ENCODE assay signal across 27 mouse cellular contexts in genomic region chr7:19853526-19853925, GRCm38 (mm10). TPM values are rescaled to one million over a fixed set of nuclear protein-coding genes. Genes with fewer than 3 reads are reported as not detected.
DNase-seq lines count a peak whose midpoint lies in the region; ATAC-seq and TF ChIP-seq lines count a peak whose summit lies in the region.
"Had no signal": no experiment of that assay in that cellular context is flagged by ENCODE, and none has a peak within 500 bp of the region (broad histone marks: within the 10 kb centered on the region; RNA-seq: fewer than 3 reads in every experiment).

No protein-coding gene starts in this region.

- intact Hi-C loops in heart, adult 2 months (cut with DNase I): no loop called here

- H3K4me3 ChIP-seq in heart, adult 2 months: no peak overlapping the region
- no peak overlapping the region for H3K4me3 ChIP-seq in liver, embryonic 12.5 days
- H3K4me3 ChIP-seq in lung, embryonic 15.5 days: no peak overlapping the region
- no peak overlapping the region for H3K4me3 ChIP-seq in lung, postnatal 0 days (ENCODE audit: low read depth, low read length)
- H3K4me3 ChIP-seq in midbrain, embryonic 11.5 days (ENCODE audit: low read depth, low read length): no peak overlapping the region
- H3K4me3 ChIP-seq in midbrain, embryonic 16.5 days (ENCODE audit: low read depth, low read length): no peak overlapping the region

- no peaks in the 10 kb centered on the region for H3K79me2 ChIP-seq in heart, adult 2 months (replicated peaks; ENCODE audit: control insufficient read depth, insufficient read depth, low read length)

- peak; percentile 85 for DNase-seq in heart, adult 11 months
- DNase-seq in heart, adult 2 months: no peak
- no peak for DNase-seq in liver
- no peak for DNase-seq in lung, postnatal 0 days (ENCODE audit: low spot score)
- peak; percentile 69 for DNase-seq in midbrain, embryonic 11.5 days (ENCODE audit: low spot score, missing footprints)
- DNase-seq: adrenal gland, adult 2 months; adrenal gland, adult 8-10 months; adrenal gland, postnatal 10 days; adrenal gland, postnatal 14 days; adrenal gland, postnatal 25 days; adrenal gland, postnatal 36 days; B cell, adult 2 months; cerebellum, adult 11 months; cerebellum, adult 11-12 months had no signal

- no peak overlapping the region for H3K27ac ChIP-seq in heart, adult 2 months
- no peak overlapping the region for H3K27ac ChIP-seq in liver, embryonic 12.5 days
- H3K27ac ChIP-seq in lung, embryonic 15.5 days: no peak overlapping the region
- no peak overlapping the region for H3K27ac ChIP-seq in lung, postnatal 0 days (ENCODE audit: low read length)
- H3K27ac ChIP-seq in midbrain, embryonic 11.5 days (ENCODE audit: low read depth, low read length): no peak overlapping the region
- H3K27ac ChIP-seq in midbrain, embryonic 16.5 days (ENCODE audit: low read length): no peak overlapping the region

- TF ChIP-seq POLR2A in heart, adult 2 months (IDR thresholded peaks at IDR 0.05; ENCODE audit: insufficient read depth, low read depth, low read length): no peak

- no peaks in the 10 kb centered on the region for H3K9me3 ChIP-seq in liver, embryonic 12.5 days (replicated peaks)
- no peaks in the 10 kb centered on the region for H3K9me3 ChIP-seq in lung, embryonic 15.5 days
- H3K9me3 ChIP-seq in lung, postnatal 0 days (ENCODE audit: low read length): no peaks in the 10 kb centered on the region
- H3K9me3 ChIP-seq in midbrain, embryonic 11.5 days (ENCODE audit: control insufficient read depth, low read length): no peaks in the 10 kb centered on the region
- no peaks in the 10 kb centered on the region for H3K9me3 ChIP-seq in midbrain, embryonic 16.5 days (replicated peaks; ENCODE audit: control insufficient read depth, low read length, poor library complexity, severe bottlenecking)

- H3K27me3 ChIP-seq in heart, adult 2 months (ENCODE audit: control insufficient read depth, insufficient read depth, low read length): peaks cover 3% of the 10 kb centered on the region; the same call in 1 of the 2 replicates
- H3K27me3 ChIP-seq in liver, embryonic 12.5 days (replicated peaks): peaks cover 49% of the 10 kb centered on the region
- peaks cover 23% of the 10 kb centered on the region for H3K27me3 ChIP-seq in lung, embryonic 15.5 days
- no peaks in the 10 kb centered on the region for H3K27me3 ChIP-seq in lung, postnatal 0 days (replicated peaks; ENCODE audit: insufficient read depth, low read length)
- peaks cover 3% of the 10 kb centered on the region; the same call in 1 of the 2 replicates for H3K27me3 ChIP-seq in midbrain, embryonic 11.5 days (ENCODE audit: control insufficient read depth, insufficient read depth, low read length)
- H3K27me3 ChIP-seq in midbrain, embryonic 16.5 days (ENCODE audit: control insufficient read depth, insufficient read depth, low read depth, low read length): no peaks in the 10 kb centered on the region
- H3K27me3 ChIP-seq: CH12.LX had no signal

- no peaks in the 10 kb centered on the region for H3K36me3 ChIP-seq in heart, adult 2 months (ENCODE audit: control insufficient read depth, insufficient read depth, low read length)
- no peaks in the 10 kb centered on the region for H3K36me3 ChIP-seq in liver, embryonic 12.5 days
- no peaks in the 10 kb centered on the region for H3K36me3 ChIP-seq in lung, embryonic 15.5 days
- no peaks in the 10 kb centered on the region for H3K36me3 ChIP-seq in lung, postnatal 0 days (ENCODE audit: insufficient read depth, low read length)
- no peaks in the 10 kb centered on the region for H3K36me3 ChIP-seq in midbrain, embryonic 11.5 days (ENCODE audit: control insufficient read depth, insufficient read depth, low read length)
- H3K36me3 ChIP-seq in midbrain, embryonic 16.5 days (ENCODE audit: control insufficient read depth, insufficient read depth, low read length): no peaks in the 10 kb centered on the region
- H3K36me3 ChIP-seq: G1E had no signal

- H3K4me2 ChIP-seq in liver, embryonic 12.5 days: no peak overlapping the region
- H3K4me2 ChIP-seq in lung, embryonic 15.5 days: no peak overlapping the region
- no peak overlapping the region for H3K4me2 ChIP-seq in lung, postnatal 0 days (replicated peaks; ENCODE audit: low read depth, low read length)
- H3K4me2 ChIP-seq in midbrain, embryonic 11.5 days: no peak overlapping the region
- no peak overlapping the region for H3K4me2 ChIP-seq in midbrain, embryonic 16.5 days (ENCODE audit: low read length)

- 88% methylated on average over 20 of the region's 20 CpGs for WGBS in heart, adult 2 months
- WGBS in liver, embryonic 12.5 days (ENCODE audit: insufficient replicate concordance): 74% methylated on average over 20 of the region's 20 CpGs
- WGBS in lung, embryonic 15.5 days: 90% methylated on average over 20 of the region's 20 CpGs
- 85% methylated on average over 20 of the region's 20 CpGs for WGBS in lung, postnatal 0 days
- WGBS in midbrain, embryonic 11.5 days: 94% methylated on average over 20 of the region's 20 CpGs
- WGBS in midbrain, embryonic 16.5 days: 90% methylated on average over 20 of the region's 20 CpGs

- H3K4me1 ChIP-seq in heart, adult 2 months (ENCODE audit: control insufficient read depth, insufficient read depth, low read length): peaks cover under 1% of the 10 kb centered on the region; the same call in 1 of the 2 replicates
- peaks cover 6% of the 10 kb centered on the region for H3K4me1 ChIP-seq in liver, embryonic 12.5 days
- peaks cover 6% of the 10 kb centered on the region; the same call in 1 of the 2 replicates for H3K4me1 ChIP-seq in lung, embryonic 15.5 days
- H3K4me1 ChIP-seq in lung, postnatal 0 days (ENCODE audit: insufficient read depth, low read depth, low read length): no peaks in the 10 kb centered on the region
- no peaks in the 10 kb centered on the region for H3K4me1 ChIP-seq in midbrain, embryonic 11.5 days (ENCODE audit: control insufficient read depth, insufficient read depth, low read length)
- H3K4me1 ChIP-seq in midbrain, embryonic 16.5 days (ENCODE audit: control insufficient read depth, insufficient read depth, low read length): no peaks in the 10 kb centered on the region

- ATAC-seq in liver, embryonic 12.5 days: 0 out of 2 replicates have a peak, but pooled peaks have one; percentile 19
- peak; percentile 37; the same call in 1 of the 2 replicates for ATAC-seq in lung, embryonic 15.5 days (ENCODE audit: borderline replicate concordance, extremely low read depth, low FRiP score, low TSS enrichment)
- no peak for ATAC-seq in lung, postnatal 0 days
- ATAC-seq in midbrain, embryonic 11.5 days (ENCODE audit: low FRiP score): no peak
- ATAC-seq in midbrain, embryonic 16.5 days: no peak
- ATAC-seq: activated CD4-positive, CD25-positive, alpha-beta regulatory T cell, adult 4 months; CD4-positive, CD25-positive, alpha-beta regulatory T cell, adult 4 months; Patski had no signal

- TF ChIP-seq CTCF in heart, adult 2 months (IDR thresholded peaks at IDR 0.05): no peak
- TF ChIP-seq CTCF in lung, postnatal 0 days (IDR thresholded peaks at IDR 0.05): no peak

- no peak for TF ChIP-seq EP300 in heart, adult 2 months (IDR thresholded peaks at IDR 0.05; ENCODE audit: insufficient read depth, low read depth, low read length)
- no peak for TF ChIP-seq EP300 in lung, postnatal 0 days (IDR thresholded peaks at IDR 0.05)

- H3K9ac ChIP-seq in heart, adult 2 months (ENCODE audit: low read depth, low read length): no peak overlapping the region
- H3K9ac ChIP-seq in liver, embryonic 12.5 days: no peak overlapping the region
- H3K9ac ChIP-seq in lung, embryonic 15.5 days: no peak overlapping the region
- H3K9ac ChIP-seq in lung, postnatal 0 days (replicated peaks; ENCODE audit: low read depth): no peak overlapping the region
- H3K9ac ChIP-seq in midbrain, embryonic 11.5 days (ENCODE audit: low read length): no peak overlapping the region
- H3K9ac ChIP-seq in midbrain, embryonic 16.5 days (ENCODE audit: low read depth, low read length): no peak overlapping the region

RNA-seq across cellular contexts. Expression of gene Gm19345, which starts 1.7 kb away (rescaled TPM):
- total RNA-seq in heart, adult 2 months (2021): not detected
- not detected in 2 replicates for polyA plus RNA-seq in heart, adult 2 months (2012; rRNA removed)
- polyA plus RNA-seq in liver, embryonic 12.5 days (2016; fragmentation: Nextera tagmentation; extraction: Ambion mirVana): not detected in 2 replicates
- polyA plus RNA-seq in lung, embryonic 15.5 days (2015; fragmentation: Nextera tagmentation; extraction: Ambion mirVana): 0.16 TPM in 1 of 2 replicates, not detected in the other
- 0.12 and 0.24 TPM in 2 replicates for polyA plus RNA-seq in lung, postnatal 0 days (2015; fragmentation: Nextera tagmentation; extraction: Ambion mirVana)
- 0.22 TPM in 1 of 2 replicates, not detected in the other for polyA plus RNA-seq in midbrain, embryonic 11.5 days (2014; fragmentation: Nextera tagmentation; extraction: Ambion mirVana)
- 21.3 and 23.9 TPM in 2 replicates for polyA plus RNA-seq in midbrain, embryonic 16.5 days (2015; fragmentation: Nextera tagmentation; extraction: Ambion mirVana)
- total RNA-seq: adrenal gland, adult 18-20 months; adrenal gland, postnatal 10 days; adrenal gland, postnatal 4 days; G1E; MEL had no signal
- polyA plus RNA-seq: activated CD4-positive, CD25-positive, alpha-beta regulatory T cell, adult 4 months; C2C12; CD4-positive, CD25-positive, alpha-beta regulatory T cell, adult 4 months; G1E had no signal

RNA-seq across cellular contexts. Expression of gene Ceacam16, which starts 7.6 kb away (rescaled TPM):
- under 1 TPM in 1 of 2 experiments, not detected in 1; 0.14 TPM for total RNA-seq in heart, adult 2 months (2021)
- 0.35 and 0.66 TPM in 2 replicates for polyA plus RNA-seq in heart, adult 2 months (2012; rRNA removed)
- polyA plus RNA-seq in liver, embryonic 12.5 days (2016; fragmentation: Nextera tagmentation; extraction: Ambion mirVana): not detected in 2 replicates
- not detected in 2 replicates for polyA plus RNA-seq in lung, embryonic 15.5 days (2015; fragmentation: Nextera tagmentation; extraction: Ambion mirVana)
- polyA plus RNA-seq in lung, postnatal 0 days (2015; fragmentation: Nextera tagmentation; extraction: Ambion mirVana): 0.13 and 0.18 TPM in 2 replicates
- polyA plus RNA-seq in midbrain, embryonic 11.5 days (2014; fragmentation: Nextera tagmentation; extraction: Ambion mirVana): not detected in 2 replicates
- 1.6 and 1.8 TPM in 2 replicates for polyA plus RNA-seq in midbrain, embryonic 16.5 days (2015; fragmentation: Nextera tagmentation; extraction: Ambion mirVana)
- total RNA-seq: adrenal gland, adult 18-20 months; adrenal gland, adult 2 months; adrenal gland, postnatal 25 days; adrenal gland, postnatal 36 days had no signal
- polyA plus RNA-seq: brain, embryonic 14.5 days; C2C12; CD4-positive, CD25-positive, alpha-beta regulatory T cell, adult 4 months; Patski had no signal

RNA-seq across cellular contexts. Expression of gene Bcl3, which starts 31.0 kb away (rescaled TPM):
- total RNA-seq in heart, adult 2 months (2021): 1 to 10 TPM; 3.5 to 6.1 TPM
- polyA plus RNA-seq in heart, adult 2 months (2012; rRNA removed): 11.9 and 14.0 TPM in 2 replicates
- 3.7 and 5.4 TPM in 2 replicates for polyA plus RNA-seq in liver, embryonic 12.5 days (2016; fragmentation: Nextera tagmentation; extraction: Ambion mirVana)
- 4.3 and 4.7 TPM in 2 replicates for polyA plus RNA-seq in lung, embryonic 15.5 days (2015; fragmentation: Nextera tagmentation; extraction: Ambion mirVana)
- 8.3 and 20.0 TPM in 2 replicates for polyA plus RNA-seq in lung, postnatal 0 days (2015; fragmentation: Nextera tagmentation; extraction: Ambion mirVana)
- polyA plus RNA-seq in midbrain, embryonic 11.5 days (2014; fragmentation: Nextera tagmentation; extraction: Ambion mirVana): 0.47 and 0.67 TPM in 2 replicates
- 0.65 and 1.0 TPM in 2 replicates for polyA plus RNA-seq in midbrain, embryonic 16.5 days (2015; fragmentation: Nextera tagmentation; extraction: Ambion mirVana)

RNA-seq across cellular contexts. Expression of gene Ceacam19, which starts 34.2 kb away (rescaled TPM):
- total RNA-seq in heart, adult 2 months (2021): not detected
- polyA plus RNA-seq in heart, adult 2 months (2012; rRNA removed): not detected in 2 replicates
- polyA plus RNA-seq in liver, embryonic 12.5 days (2016; fragmentation: Nextera tagmentation; extraction: Ambion mirVana): not detected in 2 replicates
- not detected in 2 replicates for polyA plus RNA-seq in lung, embryonic 15.5 days (2015; fragmentation: Nextera tagmentation; extraction: Ambion mirVana)
- polyA plus RNA-seq in lung, postnatal 0 days (2015; fragmentation: Nextera tagmentation; extraction: Ambion mirVana): 0.04 TPM in 1 of 2 replicates, not detected in the other
- polyA plus RNA-seq in midbrain, embryonic 11.5 days (2014; fragmentation: Nextera tagmentation; extraction: Ambion mirVana): not detected in 2 replicates
- polyA plus RNA-seq in midbrain, embryonic 16.5 days (2015; fragmentation: Nextera tagmentation; extraction: Ambion mirVana): not detected in 2 replicates
- total RNA-seq: adrenal gland, adult 18-20 months; adrenal gland, adult 2 months; adrenal gland, adult 8-10 months; adrenal gland, postnatal 10 days; adrenal gland, postnatal 14 days; adrenal gland, postnatal 25 days; adrenal gland, postnatal 36 days; adrenal gland, postnatal 4 days had no signal
- polyA plus RNA-seq: activated CD4-positive, CD25-positive, alpha-beta regulatory T cell, adult 4 months; adrenal gland, adult 2 months; C2C12; CD4-positive, CD25-positive, alpha-beta regulatory T cell, adult 4 months; G1E had no signal

RNA-seq across cellular contexts. Expression of gene Cblc, which starts 56.9 kb away (rescaled TPM):
- total RNA-seq in heart, adult 2 months (2021): under 1 TPM; 0.63 to 0.77 TPM
- polyA plus RNA-seq in heart, adult 2 months (2012; rRNA removed): 0.41 and 1.2 TPM in 2 replicates
- 0.95 and 1.0 TPM in 2 replicates for polyA plus RNA-seq in liver, embryonic 12.5 days (2016; fragmentation: Nextera tagmentation; extraction: Ambion mirVana)
- 15.2 and 16.1 TPM in 2 replicates for polyA plus RNA-seq in lung, embryonic 15.5 days (2015; fragmentation: Nextera tagmentation; extraction: Ambion mirVana)
- polyA plus RNA-seq in lung, postnatal 0 days (2015; fragmentation: Nextera tagmentation; extraction: Ambion mirVana): 18.4 and 23.9 TPM in 2 replicates
- polyA plus RNA-seq in midbrain, embryonic 11.5 days (2014; fragmentation: Nextera tagmentation; extraction: Ambion mirVana): not detected in 2 replicates
- 0.44 and 0.49 TPM in 2 replicates for polyA plus RNA-seq in midbrain, embryonic 16.5 days (2015; fragmentation: Nextera tagmentation; extraction: Ambion mirVana)
- total RNA-seq: adrenal gland, adult 2 months; adrenal gland, postnatal 36 days; G1E; MEL had no signal
- polyA plus RNA-seq: activated CD4-positive, CD25-positive, alpha-beta regulatory T cell, adult 4 months; adrenal gland, adult 2 months; C2C12; CD4-positive, CD25-positive, alpha-beta regulatory T cell, adult 4 months; G1E had no signal

Comparison
In these comparisons a context has a peak if more than half of its experiments do, and no peak if none do; other contexts are left out.
1. DNase-seq: peak in heart, adult 11 months (single experiment) and midbrain, embryonic 11.5 days (single experiment); none in heart, adult 2 months (0 of 2), liver (single experiment) and lung, postnatal 0 days (single experiment).
2. ATAC-seq: peak in liver, embryonic 12.5 days (single experiment) and lung, embryonic 15.5 days (single experiment); none in lung, postnatal 0 days (single experiment), midbrain, embryonic 11.5 days (single experiment) and midbrain, embryonic 16.5 days (single experiment).
3. RNA of gene Gm19345, which starts 1.7 kb away (polyA plus RNA-seq): 21.3 to 23.9 TPM in midbrain, embryonic 16.5 days; 0.12 to 0.24 TPM in lung, postnatal 0 days, 0.16 TPM in lung, embryonic 15.5 days, not detected in liver, embryonic 12.5 days, 0.22 TPM in midbrain, embryonic 11.5 days and not detected in heart, adult 2 months; every median in the first group is over 10 times any median in the second.